Mouse (Mus musculus) erythroblast, embryonic 14.5 days (primary cell): ENCODE measurements at regions not wholly inside any gene's neighbourhood (a gene's known extent, or its start where the extent isn't known, plus 50 kb on each side); places are given as distances from the start of the nearest gene placed in this dataset.

Experiments
- GATA1 ChIP-seq: IDR thresholded peaks from 2 replicates; pipeline ENCODE4 v1.6.1; 2012; ENCODE audit warnings: low read length, inconsistent platforms, mixed read lengths
- TAL1 ChIP-seq: IDR thresholded peaks from 3 replicates; pipeline ENCODE4 v1.6.1; 2012; ENCODE audit warnings: low read length, inconsistent platforms, mixed read lengths

DNA sequence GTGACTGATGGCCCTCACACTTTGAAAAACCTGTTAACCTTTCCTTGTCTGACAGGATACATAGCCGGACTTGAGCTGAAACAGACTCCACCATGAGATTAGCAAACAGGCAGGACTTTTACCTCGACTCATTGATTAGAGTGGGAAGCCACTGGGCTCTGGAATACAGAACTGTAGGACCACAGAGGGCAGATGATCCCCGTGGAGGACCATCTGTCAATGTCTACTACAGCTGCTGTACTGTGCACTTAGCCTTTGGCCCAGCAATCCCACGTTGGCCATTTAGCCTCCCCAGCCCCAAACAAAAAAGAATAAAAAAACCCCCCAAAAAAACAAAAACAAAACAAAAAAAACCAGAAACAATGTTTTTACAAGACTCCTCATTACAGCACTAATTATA lies 103.9 kb upstream of the Dazl start:
- TF ChIP-seq GATA1 (no peak), TAL1 (no peak)
